Mouse (Mus musculus): ENCODE data around the gene Efcab12.
A peak's percentile ranks its signal among the peaks of the same experiment; 100 is the strongest.

The Efcab12 gene

DNA sequence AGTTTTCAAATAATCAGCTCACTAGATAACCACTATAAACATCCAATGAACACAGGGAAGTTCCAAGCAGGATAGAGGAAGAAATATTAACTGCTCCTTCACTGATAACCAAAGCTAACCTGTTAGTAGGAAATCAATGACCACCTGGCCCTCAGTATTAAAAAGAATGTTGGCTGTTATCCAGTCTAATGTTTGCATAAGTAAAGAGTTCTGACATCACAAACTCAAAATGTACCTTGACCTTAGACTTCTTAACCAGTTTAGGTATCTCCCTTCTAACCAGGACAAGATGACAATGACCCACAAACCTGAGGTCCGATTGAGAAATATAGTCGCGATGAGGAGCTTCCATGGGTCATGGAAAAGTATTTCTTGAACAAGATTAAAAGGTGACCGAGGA lies 6.8 kb upstream of the Efcab12 start:
- DNase-seq (ENCODE audit: low spot score) = no peak

DNA sequence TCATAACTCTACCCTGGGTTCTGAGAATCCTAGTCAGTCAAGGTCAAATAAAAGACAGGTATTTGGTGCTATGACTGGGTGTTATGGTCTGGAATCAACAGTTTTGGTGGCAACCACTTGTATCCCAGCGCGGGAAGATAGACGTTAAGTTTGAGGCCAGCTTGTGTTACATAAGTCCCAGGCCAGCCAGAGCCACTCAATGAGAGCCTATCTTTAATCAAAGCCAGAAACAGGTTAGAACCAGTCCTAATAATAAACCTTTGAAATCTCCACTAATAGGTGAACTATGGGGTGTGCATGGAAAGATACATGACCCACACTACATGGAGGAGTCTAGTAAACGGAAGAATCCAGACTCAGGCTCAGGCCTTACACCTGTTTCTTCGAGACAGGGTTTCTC lies 533 bp upstream of the Efcab12 start:
- DNase-seq (ENCODE audit: low spot score) = no peak

DNA sequence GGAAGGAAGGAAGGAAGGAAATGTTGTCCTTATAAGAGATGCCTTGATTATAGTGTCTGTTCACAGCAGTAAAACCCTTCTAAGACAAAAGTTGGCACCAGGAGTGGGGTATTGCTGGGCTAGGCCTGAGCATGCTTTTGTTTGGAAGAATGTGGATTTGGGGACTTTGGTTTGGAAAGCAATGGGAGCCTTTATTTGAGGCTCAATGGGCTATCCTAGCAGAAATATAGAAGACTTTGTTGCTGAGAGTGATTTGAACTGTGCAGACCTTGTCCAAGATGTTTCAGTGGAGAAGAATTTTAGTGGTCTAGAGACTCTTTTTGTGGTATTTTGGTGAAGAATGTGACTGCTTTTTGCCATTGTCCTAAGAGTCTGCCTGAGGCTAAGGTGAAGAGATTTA lies 4.4 kb downstream of the Efcab12 start:
- no peak for DNase-seq (ENCODE audit: low spot score)

DNA sequence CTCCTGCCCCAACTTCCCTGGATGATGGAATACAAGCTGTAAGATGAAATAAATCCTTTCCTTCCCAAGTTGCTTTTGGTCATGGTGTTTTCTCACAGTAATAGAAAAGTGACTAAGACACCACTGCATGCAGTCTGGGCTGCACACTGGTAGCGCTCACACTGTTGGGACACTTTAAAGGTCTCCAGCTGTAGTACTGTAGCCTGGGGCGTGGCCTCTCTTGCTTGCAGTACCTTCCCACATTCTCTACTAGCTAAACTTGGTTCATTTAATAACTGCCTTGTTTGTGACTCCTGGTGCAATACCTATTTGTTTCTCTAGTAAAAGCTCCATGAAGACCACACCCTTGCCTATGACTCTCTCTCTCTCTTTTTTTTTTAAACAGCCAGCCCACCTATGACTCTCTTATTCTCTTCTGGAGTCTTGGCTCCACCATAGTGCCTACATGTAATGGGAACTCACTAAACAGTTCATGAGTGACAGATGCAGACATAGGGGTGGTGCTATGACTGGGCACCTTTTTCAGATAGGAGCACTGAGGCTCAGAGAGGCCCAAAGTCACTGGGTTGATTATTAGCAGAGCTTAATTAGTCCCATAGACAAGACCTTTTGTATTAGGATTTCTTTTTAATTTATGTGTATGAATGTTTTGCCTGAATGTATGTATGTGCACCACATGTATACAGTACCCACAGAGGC lies 5.9 kb downstream of the Efcab12 start:
- DNase-seq (ENCODE audit: low spot score) = no peak

DNA sequence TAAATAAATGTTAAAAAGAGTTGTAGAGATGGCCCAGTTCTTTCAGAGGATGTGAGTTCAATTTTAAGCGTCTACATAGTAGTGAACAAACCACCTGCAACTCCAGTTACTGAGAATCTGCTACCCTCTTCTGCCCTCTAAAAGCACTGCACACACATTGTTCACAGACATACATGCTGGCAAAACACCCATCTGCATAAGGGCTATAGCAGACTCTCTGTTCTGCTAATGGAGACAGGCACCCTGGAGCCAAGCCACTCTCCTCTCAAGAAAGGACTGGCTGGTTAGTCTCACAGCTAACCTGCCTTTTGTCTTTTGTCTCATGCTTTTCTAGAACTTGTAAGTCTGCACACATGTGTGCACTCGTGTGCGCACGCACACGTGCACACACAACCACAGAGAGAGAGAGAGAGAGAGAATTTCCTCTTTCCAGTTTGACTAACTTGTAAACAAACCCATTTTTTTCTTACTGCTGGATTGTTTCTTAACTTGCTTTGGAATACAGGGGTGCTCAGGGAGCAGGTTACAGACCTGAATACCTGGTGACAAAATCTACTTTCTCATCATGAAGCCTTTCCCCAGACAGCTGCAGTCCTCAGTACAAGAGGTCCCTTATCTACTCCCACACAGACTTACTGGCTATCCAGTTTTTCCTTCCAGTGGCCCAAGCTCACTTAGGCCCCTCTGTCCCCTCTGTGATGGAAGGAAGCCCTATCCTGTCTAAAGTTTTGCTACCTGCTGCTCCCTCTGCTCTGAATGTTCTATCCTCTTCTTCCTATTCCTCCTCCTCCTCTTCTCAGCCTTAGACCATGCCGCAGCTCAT lies 7.2 kb downstream of the Efcab12 start:
- no peak for DNase-seq (ENCODE audit: low spot score)

DNA sequence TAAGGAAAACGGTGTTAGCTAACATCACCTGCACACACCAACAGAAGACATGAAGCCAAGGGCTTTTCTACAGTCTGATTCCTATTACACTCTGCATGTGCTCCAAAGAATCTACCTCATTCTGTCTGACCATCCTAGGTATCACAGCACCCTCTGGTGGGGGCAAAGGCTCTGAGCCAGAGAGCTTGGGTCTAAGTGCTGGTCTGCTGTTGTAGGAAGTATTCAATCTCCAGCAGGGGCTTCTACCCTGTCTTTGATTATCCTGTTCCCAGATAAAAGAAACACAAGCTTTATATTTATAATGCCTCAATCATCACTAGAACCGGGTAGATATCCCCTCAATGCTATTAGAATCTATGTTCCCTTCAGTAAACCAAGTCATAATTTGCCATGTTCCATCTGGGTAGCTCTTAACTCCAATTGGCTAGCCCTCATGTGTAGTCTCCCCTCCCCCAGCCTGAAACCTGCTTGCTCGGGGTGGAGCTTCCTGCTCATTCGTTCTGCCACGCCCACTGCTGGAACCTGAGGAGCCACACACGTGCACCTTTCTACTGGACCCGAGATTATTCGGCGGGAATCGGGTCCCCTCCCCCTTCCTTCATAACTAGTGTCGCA lies 14.3 kb downstream of the Efcab12 start:
- DNase-seq (ENCODE audit: low spot score) = peak; percentile 94

DNA sequence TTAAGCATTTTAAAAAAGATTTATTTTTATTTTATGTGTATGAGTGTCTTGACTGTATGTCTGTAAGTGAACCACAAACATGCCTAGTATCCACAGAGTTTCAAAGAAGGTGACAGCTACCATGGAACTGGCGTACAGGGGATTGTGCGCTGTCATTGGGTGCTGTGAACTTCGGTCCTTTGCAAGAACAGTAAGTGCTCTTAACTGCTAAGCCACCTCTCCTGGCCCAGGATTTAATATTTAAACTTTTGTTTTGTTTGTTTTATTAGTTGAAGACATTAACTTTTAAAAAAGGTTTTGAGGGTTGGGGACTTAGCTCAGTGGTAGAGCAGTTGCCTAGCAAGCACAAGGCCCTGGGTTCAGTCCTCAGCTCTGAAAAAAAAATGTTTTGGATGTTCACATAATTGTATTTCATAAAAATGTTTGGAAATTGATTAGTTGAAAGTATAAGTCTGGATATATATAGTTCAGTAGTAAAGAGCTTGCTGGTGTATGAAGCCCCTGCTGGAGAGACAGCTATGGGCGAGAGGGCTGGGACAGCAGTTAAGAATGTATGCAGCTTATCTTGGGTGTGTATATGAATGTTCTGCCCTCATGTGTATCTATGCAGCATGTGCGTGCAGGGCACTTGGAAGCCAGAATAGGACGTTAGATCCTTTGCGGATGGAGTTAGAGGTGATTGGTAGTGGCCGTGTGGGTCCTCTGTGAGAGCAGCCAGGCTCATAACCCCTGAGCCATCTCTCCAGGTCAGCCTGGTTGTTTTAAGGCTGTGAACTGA lies 16.8 kb downstream of the Efcab12 start:
- DNase-seq (ENCODE audit: low spot score) = no peak

DNA sequence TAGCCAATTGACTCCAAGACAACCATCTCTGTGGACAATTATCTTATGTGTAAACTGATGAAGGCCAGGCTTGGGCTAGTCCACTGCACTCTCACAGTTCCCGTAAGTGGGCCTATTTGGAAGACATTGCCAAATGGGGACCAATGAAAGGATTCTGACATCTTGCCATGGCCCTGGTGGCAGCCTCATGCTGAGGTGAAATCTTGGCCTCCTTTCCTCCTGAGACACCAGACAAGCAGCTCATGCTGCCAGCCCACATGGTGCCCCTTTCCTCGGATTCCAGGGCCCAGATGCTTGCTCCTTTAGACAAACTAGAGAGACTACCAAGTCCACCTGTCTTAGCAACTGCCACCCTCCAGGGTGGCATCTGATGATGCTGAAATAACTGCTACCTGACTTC lies 20.1 kb downstream of the Efcab12 start:
- no peak for DNase-seq (ENCODE audit: low spot score)

DNA sequence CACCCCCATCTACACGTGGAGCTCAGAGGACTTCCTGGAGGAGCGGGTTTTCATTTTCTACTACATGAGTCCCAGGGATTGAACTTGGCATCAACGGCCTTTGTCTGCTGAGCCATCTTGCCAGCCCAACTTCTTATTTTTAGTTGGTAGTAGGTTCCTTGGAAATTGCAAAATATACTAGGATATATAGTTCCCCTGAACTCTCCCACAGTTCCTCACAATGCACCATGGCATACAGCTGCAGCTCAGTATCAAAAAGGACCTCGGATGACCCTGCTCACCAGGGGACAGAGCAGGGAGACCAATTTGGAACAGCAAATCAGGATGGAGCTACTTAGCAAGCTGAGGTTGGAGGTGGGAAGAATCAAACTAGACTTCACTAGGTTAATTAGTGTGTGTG lies 23.2 kb downstream of the Efcab12 start:
- no peak for DNase-seq (ENCODE audit: low spot score)

DNA sequence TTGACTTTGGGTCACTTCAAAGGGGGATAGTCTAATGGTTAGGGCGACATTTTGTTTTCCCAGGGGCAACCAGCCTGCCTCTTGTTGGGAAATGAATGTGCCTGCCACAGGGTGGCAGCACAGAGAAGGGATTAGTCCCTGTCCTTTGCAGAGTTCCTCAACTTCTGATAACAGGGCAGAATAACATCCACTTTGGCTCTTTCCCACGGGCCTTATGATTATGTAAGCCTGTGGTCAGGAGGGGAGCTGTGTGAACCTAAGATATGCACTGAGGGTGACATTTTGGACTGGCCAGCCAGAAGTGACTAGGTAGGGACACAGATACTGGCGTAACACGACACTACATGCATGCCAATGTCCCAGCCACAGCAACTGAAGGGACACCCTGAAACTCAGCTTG lies 24.1 kb downstream of the Efcab12 start:
- peak; percentile 78 for DNase-seq (ENCODE audit: low spot score)

DNA sequence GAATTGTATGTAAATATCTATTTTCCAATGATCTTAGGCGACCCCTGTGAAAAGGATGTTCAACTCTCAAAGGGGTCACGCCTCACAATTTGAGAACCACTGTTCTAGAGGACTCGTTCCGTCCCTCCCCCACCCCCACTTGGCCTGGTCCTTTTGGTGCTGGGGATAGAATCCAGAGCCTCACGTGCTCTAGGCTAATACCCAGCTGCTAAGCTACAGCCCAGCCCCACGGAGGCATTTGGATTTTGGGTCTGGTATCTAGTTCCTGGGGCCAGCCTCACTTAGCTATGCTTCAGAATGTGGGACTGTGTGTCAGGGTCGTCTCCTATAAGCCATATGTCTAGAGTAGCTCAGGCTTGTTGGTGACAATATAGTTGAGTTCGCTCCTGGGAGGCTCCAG lies 26.6 kb downstream of the Efcab12 start:
- no peak for DNase-seq (ENCODE audit: low spot score)

DNA sequence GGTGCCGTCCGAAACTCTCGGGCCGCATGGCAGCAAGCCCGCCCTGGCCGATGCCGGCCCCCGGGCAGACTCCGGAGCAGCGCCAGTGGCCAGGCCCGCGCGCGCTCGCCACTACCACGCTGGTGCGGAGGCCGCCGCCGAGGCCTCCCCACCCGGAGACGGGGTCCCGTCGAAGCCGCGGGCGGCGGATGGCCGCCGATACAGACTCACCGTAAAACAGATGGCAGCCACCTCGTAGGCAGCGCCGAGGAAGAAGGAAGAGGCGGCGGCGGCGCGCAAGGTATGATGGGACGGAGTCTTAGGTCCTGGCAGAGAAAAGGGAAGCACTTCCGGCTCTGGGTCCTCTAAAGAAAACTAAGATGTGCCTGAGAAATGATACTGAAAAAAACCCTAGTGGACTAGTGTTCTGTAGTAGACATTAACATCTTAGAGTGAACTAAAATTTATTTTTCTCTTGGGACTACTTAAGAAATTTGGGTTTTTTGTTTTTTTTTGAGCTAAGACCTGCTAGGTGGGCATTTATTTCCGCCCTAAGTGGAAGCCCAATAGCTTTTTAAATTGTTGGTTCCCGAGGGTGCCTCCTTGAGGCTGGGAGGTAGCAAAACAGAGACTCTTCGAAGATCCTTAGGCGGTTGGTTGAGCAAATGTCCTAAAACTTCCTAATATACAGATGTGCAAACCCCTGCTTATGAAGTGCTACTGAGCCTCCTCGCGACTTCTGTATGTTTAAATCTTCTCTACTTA lies 29.6 kb downstream of the Efcab12 start, which contains the start of gene Rpl32:
Rpl32 (minus strand) TSS at position 260 of the 744 bp plus-strand sequence.
- peak; percentile 95 for DNase-seq (ENCODE audit: low spot score)

DNA sequence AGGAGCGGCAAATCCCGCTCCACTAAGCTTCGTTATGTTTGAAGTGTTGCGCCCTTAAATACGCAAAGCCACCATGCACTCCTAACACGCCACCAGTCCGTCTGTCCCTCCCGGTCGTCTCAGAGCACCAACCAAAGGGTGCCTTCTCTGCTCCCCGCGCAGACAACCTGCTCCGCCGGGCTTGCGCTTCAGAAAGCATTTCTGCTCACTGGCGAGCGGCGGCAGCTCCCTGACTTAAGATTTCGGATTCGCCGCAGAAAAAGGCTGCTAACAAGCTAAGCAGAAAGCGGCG lies 30.1 kb downstream of the Efcab12 start:
- DNase-seq (ENCODE audit: low spot score) = peak; percentile 33

DNA sequence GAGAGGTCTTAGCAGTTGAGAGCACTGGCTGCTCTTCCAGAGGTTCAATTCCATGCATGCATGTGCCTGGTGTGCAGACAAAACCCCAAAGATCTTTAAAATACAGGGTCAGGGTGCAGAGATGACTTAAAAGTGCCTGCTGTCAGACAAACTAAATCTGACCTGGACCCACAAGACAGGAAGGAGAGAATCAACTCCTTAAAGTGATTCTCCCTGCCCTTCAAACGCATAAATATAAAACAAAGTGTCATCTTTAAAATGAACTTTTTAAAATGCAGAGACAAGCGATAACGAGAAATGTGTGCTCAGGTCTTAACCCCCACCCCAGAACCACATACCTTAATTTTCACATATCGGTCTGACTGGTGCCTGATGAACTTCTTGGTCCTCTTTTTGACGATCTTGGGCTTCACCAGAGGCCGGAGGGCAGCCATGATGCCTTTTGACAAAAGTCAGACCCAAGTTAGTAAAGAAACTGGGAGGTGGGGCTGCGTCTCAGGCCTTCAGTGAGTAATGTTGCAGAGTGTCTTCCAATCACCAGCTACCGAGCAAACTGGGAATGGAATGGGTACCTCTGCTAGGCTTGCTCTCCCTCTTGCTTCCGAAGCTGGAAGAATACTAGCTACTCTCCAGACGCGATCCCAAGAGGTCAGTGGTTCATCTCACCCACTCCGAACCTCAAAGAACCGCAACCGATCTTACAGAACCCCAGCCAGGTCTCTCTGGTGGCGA lies 30.6 kb downstream of the Efcab12 start:
- DNase-seq (ENCODE audit: low spot score) = peak; percentile 9

DNA sequence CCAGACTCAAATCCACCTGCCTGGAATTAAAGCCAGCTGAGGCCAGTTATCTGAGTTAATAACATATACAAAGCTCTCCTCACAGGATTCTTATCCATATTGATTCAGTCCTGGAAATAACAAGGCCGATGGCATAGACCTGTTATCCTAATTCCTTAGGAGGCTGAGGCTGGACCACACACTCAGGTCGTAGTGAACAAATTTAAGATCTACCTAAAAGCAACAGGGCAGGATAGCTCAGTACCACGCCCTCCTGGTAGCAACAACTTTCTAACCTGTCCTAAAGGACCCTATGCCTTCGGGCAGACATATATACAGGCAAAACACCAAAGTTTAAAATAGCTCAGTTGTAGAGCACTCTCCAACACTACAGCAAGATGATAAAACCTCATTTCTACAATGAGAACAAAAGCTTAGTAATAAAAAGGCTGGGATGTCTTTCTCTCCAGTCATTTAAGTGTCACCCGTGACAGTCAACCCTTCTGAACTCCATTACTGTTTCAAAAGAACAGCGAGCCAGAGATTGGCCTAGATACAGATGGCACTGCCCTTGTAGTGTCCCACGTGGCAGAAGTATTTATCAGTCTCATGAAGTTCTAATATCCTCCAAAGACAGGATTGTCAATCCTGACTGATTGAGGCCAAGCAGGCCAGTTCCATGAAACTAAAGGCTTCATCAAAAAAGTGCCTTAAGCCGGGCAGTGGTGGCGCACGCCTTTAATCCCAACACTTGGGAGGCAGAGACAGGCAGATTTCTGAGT lies 33.6 kb downstream of the Efcab12 start:
- peak; percentile 42 for DNase-seq (ENCODE audit: low spot score)

DNA sequence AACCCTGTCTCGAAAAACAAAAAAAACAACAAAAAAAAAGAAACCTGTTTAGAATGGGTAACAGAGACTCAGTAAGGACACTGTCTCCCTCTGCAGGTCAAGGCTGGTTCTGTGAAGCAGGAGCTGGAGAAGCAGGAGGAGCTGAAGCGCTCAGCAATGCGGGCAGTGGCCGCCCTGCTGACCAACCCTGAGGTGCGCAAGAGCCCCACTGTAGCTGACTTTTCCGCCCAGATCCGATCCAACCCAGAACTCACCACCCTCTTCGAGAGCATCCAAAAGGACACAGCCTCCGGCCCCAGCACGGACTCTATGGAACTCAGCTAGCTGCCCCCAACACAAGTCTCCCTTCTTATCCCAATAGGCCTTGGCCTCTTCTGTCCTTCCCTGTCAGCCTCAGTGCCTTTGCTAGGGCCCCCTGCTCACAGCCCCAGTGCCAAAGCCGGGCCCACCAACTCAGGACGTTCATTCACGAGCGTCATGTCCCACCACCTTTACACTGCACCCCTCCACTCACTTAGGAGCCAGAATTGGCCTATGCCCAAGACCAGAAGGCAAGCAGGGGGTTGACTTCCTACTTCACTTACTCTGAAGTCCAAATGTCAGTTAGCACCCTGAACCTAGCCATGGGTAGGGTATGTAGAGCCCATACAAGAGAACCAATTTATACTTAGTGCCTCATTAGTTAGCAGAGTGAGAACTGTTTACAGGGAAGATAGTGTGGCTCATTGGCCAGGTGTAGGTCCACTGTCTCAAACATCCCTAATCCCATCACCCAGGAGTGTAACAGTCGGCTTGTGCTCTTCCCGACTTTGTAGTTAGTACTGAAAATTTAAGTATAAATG lies 34.5 kb downstream of the Efcab12 start:
- peak; percentile 87 for DNase-seq (ENCODE audit: low spot score)

DNA sequence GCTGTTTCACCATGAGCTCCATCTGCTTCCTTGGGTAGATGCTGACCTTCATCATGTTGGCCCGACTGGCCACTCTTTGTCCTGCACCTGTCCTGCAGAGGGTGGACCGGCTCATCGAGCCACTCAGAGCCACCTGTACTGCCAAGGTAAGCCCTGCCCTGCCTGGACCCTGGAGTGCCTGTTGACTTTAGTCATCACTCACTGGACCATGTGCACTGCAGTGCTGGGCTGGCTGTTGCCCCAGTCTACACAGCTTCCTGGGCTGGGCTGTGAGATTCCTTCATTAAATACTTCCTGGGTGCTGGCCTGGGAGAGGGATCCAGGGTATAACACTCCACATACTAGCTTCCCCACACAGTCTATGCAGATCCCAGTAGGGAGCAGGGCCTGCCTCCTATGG lies 36.4 kb downstream of the Efcab12 start:
- no peak for DNase-seq (ENCODE audit: low spot score)

DNA sequence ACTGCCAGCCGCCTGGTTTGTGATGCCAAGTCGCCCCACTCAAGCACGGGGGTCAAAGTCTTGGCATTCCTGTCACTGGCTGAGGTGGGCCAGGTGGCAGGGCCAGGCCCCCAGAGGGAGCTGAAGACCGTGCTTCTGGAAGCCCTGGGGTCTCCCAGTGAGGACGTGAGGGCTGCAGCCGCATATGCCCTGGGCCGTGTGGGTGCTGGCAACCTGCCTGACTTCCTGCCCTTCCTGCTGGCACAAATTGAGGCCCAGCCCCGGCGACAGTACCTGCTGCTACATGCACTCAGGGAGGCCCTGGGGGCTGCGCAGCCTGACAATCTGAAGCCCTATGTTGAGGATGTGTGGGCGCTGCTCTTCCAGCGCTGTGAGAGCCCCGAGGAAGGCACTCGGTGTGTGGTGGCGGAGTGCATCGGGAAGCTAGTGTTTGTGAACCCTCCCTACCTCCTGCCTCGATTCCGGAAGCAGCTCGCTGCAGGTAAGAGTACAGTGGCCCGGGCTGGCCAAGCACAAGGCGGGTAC lies 45.5 kb downstream of the Efcab12 start:
- no peak for DNase-seq (ENCODE audit: low spot score)

All from embryo, embryonic 10 days (tissue).